Mouse (Mus musculus) A20 (cell line): ENCODE data around the gene Hspa1b.

Experiments
- DNase-seq: peaks from one replicate; pipeline ENCODE4 v3.0.0-alpha.2; 2011; ENCODE audit warnings: low read depth, low spot score

Hspa1b gene

GRCm38 (mm10) chr17:34954831-34955230, 4.2 kb downstream of the Hspa1b start:
- DNase-seq = no peak

GRCm38 (mm10) chr17:34953904-34954303, 5.1 kb downstream of the Hspa1b start:
- DNase-seq = no peak

GRCm38 (mm10) chr17:34953258-34953657, 5.8 kb downstream of the Hspa1b start:
- DNase-seq = no peak

DNA sequence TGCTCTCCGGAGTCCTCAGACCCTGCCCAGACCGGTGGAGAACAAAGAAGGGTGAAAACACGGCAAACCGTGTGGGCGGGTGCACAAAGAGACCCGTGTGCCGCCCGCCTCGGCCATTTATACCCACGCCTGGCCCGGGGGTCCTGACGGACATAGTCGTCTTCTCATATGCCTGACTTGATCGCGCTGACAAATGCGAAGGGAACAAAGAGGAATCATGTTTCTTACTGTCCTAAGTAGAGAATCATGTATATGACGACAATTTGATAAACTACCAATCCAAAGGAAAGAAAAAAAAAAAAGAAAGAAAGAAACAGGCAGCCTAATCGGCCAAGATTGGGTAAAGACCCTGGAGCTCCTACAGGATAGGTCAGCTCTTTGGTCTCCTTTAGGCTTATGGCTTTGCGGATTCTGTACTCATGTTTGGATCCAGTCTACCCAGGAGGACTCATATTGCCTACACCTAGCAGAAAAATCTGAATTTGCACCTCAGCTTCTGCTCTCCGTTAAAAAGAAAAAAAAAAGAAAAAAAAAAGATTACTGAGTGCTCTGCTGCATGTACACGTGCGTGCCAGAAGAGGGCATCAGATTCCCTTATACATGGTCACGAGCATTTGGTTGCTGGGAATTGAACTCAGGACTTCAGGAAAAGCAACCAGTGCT, 6.5 kb downstream of the Hspa1b start:
- peak; percentile 92 for DNase-seq

GRCm38 (mm10) chr17:34951636-34952377, 7.2 kb downstream of the Hspa1b start:
- DNase-seq = no peak

DNA sequence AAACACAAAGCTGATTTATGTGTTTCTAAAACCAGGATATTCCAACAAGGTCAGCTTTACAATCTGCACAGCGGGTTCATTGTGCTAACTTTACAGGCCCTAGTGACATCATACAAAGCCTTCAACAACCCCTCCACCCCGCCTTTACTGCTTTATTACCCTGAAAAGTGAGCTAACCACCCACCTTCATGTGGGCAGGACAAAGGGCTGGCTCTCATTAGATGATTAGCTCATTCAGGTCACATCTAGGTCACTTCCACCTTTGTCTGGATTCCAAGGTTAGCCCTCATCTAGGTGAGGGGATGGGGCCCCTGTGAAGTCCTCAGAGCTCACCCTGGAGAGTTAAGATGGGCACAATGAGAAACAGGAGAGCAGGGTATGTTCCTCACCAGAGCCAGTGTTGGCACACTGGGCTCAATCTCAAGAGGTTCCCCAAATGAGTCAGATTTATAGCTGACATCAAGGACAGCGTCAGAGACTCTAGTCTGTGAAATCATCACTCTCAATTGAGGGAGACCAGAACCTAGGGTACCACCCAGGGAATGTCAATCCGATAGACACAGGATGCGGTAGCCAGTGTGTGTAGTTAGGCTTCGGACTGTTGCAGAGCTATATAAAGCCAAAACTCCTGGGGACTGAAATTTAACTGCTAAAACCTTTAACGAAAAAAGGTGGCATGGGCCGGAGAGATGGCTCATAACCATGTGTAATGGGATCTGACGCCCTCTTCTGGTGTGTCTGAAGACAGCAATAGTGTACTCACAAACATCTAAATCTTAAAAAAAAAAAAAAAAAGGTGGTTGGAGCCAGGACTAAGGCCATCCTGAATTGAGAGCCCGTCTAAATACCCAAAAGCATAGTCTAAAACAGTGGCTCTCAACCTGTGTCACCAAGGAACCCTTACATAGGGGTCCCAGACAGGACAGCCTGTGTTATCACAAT, 8.3 kb downstream of the Hspa1b start:
- DNase-seq = peak; percentile 37

DNA sequence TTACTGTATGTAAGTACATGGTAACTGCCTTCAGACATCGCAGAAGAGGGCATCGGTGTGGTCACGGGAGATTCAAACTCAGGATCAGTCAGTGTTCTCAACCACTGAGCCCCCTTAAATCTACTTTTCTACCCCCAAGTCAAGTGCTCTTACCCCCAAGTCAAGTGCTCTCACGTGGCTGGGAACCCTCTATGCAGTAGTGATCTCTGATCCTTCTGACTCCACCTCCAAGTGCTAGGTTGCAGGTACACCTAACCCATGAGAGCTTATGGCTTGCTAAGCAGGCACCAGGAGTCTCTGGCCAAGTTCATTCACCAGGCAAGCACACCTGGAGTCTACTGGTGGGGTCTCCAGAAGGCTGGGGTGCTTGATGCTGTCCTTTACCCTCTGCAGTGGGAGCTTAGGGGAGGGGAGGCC, 9.5 kb downstream of the Hspa1b start:
- DNase-seq = peak; percentile 44

DNA sequence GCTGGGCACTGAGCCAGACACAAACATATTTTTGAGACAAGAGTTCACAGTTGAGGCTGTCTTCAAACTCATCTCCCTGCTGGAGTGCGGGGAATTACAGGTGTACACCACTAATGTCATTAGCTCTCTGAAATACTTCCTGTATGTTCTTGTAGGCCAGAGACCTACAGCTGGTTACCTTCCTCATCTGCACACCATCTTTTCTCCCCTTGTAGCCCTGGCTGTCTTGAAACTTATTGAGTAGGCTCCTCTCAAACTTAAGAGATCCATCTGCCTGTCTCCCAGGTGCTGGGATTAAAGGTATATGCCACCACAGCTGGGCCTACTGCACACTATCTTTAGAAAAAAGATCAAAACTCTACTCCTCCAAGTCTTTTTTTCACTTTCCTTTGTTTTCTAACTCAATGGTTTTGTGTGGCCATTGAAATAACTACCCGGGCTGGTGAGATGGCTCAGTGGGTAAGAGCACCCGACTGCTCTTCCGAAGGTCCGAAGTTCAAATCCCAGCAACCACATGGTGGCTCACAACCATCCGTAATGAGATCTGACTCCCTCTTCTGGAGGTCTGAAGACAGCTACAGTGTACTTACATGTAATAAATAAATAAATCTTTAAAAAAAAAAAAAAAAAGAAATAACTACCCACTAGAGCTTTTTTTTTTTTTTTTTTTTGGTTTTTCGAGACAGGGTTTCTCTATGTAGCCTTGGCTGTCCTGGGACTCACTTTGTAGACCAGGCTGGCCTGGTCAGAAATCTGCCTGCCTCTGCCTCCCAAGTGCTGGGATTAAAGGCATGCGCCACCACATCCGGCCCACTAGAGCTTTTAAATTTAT, 10.1 kb downstream of the Hspa1b start:
- DNase-seq = peak; percentile 53

- DNase-seq = peak; percentile 47
Observed at GRCm38 (mm10) chr17:34947606-34948005, 11.4 kb downstream of the Hspa1b start.

GRCm38 (mm10) chr17:34946486-34947140, 12.4 kb downstream of the Hspa1b start:
- DNase-seq = no peak

DNA sequence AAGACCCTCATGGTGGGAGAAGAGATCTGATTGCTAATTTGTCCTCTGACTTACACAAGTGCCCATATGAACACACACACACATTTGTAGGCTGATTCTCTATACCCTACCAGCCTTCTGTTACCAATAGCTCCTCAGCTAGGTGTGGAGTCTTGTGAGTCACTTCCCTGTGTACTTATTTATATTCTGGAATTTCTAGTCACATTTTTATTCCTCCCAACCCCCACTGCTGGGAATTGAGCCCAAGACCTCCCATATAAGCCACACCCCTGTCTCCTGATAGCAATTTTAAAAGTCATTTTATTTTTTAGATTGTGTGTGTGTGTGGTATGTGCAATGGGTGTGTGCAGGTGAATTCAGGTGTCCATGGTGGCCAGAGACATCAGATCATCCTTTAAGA, 14.7 kb downstream of the Hspa1b start:
- DNase-seq = no peak

DNA sequence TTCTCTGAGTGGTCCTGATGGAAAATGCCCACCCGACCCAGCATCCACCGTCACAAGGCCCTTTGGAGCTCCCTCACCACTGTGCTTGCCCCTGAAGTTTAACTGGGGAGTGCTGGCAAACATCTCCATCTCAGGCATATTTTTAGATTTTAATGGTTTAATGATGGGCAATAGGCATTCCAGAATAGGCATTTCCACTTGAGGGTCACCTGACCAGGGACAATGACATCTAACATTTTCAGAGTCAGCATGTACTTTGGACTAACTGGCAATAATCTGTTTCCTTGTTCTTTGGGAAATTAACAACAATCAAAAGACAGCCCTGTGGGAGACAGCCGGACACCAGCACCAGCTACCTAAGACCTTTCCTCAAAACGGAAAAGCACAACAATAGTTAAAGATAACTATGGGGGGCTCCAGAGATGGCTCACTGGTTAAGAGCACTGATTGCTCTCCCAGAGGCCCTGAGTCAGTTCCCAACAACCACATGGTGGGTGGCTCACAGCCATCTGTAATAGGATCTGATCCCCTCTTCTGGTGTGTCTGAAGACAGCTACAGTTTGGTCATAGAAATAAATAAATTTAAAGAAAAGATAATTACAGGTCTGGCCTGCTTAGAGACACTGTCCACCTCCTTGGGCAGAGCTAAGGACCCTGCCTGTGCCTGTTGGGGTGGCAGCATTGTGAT, 15.8 kb downstream of the Hspa1b start:
- DNase-seq = no peak

GRCm38 (mm10) chr17:34941344-34942041, 17.5 kb downstream of the Hspa1b start:
- DNase-seq = no peak

GRCm38 (mm10) chr17:34937960-34938505, 21.0 kb downstream of the Hspa1b start:
- DNase-seq = no peak

GRCm38 (mm10) chr17:34934830-34935229, 24.2 kb downstream of the Hspa1b start:
- DNase-seq = no peak

- DNase-seq = no peak
Observed at GRCm38 (mm10) chr17:34934031-34934430, 25.0 kb downstream of the Hspa1b start.

GRCm38 (mm10) chr17:34932287-34932686, 26.8 kb downstream of the Hspa1b start:
- DNase-seq = peak; percentile 57

DNA sequence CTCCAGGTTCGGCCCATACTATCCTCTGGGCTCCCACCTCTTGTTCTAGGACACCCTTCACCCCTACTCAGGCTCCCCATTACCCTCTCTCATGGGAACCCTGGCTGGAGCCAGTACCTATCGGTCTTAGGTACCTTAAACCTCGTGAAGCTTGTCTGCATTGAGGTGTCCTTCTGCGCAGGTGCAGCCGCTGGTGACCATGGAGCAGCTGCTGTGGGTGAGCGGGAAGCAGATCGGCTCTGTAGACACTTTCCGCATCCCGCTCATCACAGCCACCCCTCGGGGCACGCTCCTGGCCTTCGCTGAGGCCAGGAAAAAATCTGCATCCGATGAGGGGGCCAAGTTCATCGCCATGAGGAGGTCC, 27.3 kb downstream of the Hspa1b start:
- DNase-seq = peak; percentile 78

GRCm38 (mm10) chr17:34931061-34931734, 27.8 kb downstream of the Hspa1b start, which contains the start of gene Neu1:
TSS of gene Neu1 (plus strand) at chr17:34931253.
- DNase-seq = peak; percentile 99
